Mouse (Mus musculus): ENCODE results near the gene Stard3.
A peak's percentile ranks its signal among the peaks of the same experiment; 100 is the strongest.

The Stard3 gene

DNA sequence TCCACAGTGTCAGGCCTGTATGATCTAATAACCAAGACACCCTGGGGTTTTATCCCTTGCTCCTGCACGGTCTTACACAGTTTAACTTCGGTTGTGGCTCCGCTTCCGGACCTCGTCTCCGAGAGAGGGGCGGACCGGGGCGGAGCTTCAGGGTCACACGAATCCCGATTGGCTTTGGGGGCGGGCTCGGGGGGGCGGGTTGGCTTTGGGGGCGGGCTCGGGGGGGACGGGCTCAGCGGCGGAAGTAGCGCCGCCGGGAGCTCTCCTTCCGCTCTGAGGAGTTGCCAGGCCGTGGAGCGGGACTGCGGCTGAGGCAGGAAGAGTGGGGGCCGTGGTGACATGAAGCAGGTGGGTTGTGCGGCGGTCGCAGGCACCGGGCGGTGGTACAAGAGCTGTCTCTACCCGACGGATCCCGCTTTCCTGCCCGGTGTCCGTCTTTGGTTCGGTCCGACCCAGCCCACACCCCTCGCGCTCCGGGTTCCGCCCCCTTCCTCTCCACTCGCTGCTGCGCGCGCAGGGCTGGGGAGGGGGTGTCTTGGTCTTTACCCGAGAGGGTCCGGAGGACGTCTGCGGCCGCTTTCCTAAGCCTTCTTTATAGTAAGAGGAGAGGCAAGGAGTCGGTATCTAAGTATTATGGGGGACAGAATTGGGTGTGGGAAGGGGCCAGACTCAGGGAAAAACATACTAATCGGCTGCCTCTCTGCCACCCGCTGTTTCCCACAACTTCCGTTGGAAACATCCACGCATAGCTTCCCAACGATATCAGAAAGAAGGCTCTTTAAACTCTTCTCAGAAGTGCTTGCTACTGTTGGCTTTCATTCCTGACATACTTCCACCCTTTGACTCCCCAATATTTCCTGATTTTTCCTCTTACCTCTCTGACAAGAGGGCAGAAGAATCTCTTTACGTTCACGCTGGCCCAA is at the start of gene Stard3:
Stard3 (plus strand) TSS at position 208 of the 923 bp plus-strand sequence.
- peak; percentile 93 for DNase-seq (ENCODE audit: low read depth, low spot score)

- peak; percentile 83 for DNase-seq (ENCODE audit: low read depth, low spot score)
Observed at GRCm38 (mm10) chr11:98313790-98314323, 44.3 kb upstream of the Stard3 start.

DNA sequence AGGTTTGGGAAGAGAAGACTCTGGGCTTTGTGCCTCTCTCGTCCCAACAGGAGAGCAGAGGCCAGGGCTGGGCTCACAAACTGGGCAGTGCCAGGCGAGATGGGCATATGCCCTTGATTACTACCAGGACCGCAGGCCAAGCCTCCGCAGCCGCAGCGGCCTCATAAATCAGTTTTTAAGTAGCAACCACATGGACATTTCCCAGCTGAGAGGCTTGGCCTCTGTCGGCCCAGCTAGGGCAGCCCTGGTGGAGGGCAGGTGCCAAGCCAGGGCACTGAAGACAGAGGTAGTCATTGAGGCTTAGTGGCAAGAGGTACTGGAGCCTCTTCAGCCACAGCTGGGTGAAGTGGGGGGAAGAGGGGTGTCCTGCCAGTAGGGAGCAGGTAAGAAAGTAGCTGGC is 40.7 kb upstream of the Stard3 start:
- no peak for DNase-seq (ENCODE audit: low read depth, low spot score)

GRCm38 (mm10) chr11:98318421-98319116 is 39.6 kb upstream of the Stard3 start:
- no peak for DNase-seq (ENCODE audit: low read depth, low spot score)

GRCm38 (mm10) chr11:98319120-98319519 is 39.0 kb upstream of the Stard3 start:
- DNase-seq (ENCODE audit: low read depth, low spot score), result no peak

DNA sequence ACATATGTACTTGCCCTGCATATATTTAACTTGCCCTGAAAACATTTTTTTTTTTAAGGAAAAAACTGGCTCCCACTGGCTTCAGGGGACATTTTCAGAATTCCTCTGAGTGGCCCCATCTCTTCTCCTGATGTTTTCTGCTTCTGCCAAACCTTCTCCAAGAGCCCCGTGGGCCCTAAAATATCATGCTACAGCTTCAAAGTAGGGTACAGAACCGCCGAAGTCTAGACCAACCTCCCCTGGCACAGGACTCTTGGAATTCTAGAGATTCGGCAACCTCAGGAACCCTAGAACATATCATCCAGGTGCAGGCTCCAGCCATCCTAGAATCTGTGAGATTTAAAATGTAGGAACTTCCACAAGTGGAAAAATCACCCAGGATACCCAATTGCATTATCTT is 38.6 kb upstream of the Stard3 start:
- no peak for DNase-seq (ENCODE audit: low read depth, low spot score)

DNA sequence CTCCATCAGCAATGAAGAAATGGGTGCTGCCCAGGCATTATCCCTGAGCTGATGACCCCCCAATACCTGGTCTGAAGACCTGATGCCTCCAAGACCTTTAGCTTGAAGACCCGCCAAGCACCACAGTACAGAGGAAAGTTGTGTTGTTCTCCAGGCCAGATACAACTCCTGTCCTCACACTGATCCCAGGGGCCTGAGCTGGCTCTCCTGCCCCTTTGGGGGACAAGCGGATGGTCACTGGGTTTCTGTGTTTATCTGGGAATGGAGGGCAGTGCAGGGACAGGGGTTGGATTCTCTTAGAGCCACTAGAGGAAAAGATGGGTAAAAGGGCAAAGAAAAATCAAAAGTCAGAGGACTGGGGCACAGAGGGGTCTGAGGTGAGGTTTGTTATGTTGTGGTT is 38.2 kb upstream of the Stard3 start:
- DNase-seq (ENCODE audit: low read depth, low spot score), result no peak

DNA sequence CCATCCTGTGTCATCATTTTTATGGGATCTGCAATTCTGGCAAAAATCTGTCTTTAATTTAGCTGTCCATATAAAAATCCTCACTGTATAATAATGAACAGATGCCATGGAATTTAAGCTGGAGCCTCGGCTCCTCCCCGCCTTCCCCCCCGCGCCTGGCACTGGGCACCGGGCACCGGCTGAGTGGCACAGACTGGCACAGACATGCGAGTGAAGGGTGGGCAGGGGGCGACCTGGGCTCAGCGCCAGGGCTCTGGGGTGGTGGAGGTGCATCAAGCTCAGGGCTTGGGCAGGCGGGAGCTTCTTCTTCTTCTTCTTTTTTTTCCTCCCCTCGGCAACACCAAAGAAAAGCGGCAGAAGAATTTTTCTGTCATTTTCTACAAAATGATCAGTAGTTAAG is 37.8 kb upstream of the Stard3 start:
- no peak for DNase-seq (ENCODE audit: low read depth, low spot score)

DNA sequence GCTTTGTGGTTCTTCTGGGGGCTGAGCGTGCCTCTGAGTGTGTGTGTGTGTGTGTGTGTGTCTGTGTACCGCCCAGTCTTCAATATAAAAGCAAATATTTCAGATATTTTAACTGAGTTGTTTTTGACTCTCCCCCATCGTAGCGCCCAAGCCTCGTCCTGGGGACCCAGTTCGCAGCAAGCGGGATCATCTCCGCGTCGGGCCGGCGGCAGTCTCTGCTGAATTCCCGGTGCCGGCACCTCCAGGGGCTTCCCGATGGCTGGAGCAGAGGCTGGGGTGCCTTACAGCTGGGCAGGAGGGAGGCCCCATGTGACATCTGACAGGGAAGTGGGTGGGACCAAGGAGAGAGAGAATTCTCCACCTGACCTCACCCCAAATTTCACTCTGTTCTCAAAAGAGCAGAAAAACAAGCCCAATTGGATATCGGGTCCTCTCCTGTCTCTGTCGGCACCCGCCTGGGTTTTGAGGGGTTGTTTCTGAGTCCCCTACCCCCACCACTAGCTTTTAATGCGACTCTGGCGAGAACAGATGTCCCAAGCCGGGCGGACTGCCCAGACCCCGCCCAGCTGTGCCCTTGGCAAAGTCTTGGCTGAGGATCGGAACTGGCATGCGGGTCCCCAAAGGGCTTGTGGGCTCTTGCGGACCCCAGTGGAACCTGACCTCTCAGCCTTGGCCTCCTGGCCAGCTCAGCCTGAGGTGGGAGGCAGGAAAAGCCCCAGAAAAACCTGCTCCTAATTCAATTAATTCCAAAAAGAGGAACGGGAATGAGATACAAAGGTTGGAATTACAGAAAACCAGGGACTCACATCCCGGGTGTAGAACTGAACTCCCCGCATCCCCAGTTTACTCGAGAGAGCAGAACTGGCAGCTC is 37.1 kb upstream of the Stard3 start:
- no peak for DNase-seq (ENCODE audit: low read depth, low spot score)

GRCm38 (mm10) chr11:98321677-98322003 is 36.5 kb upstream of the Stard3 start:
- DNase-seq (ENCODE audit: low read depth, low spot score), result no peak

GRCm38 (mm10) chr11:98322159-98322558 is 36.0 kb upstream of the Stard3 start:
- no peak for DNase-seq (ENCODE audit: low read depth, low spot score)

DNA sequence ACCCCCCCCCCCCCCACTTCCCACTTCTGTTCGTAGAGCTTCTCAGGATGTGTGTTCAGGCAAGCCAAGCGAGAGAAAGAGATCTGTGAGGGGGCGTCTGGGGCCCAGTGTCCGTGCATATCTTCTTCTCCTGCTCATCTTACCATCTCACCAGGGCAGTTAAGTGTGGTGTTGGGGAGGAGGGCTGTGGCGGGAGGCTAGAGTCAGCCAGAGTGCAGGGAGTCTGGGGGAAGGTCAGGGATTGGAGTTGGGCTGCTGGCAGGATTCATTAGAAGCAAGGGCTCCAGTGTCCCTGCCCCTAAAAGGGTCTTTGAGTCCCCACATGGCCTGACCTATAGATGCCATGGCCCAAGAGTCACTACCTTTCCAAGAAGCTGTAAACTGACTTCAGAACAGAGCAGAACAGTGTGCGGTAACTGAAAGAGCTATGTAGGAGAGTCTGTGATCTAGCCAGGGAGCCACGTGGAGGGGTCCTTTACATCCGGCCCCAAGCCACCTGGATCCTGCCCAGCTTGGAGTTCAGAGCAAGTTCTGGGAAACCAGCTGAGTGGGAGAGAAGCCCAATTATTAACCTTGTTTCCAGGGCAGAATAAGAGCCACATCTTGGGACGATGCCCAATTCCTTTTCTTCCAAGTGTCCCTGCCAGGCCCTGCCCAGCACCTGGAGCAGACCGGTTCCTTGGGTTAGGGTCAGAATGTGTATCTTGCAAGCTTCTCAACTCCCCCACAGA is 34.9 kb upstream of the Stard3 start:
- no peak for DNase-seq (ENCODE audit: low read depth, low spot score)

GRCm38 (mm10) chr11:98323933-98324332 is 34.2 kb upstream of the Stard3 start:
- DNase-seq (ENCODE audit: low read depth, low spot score), result peak; percentile 58

DNA sequence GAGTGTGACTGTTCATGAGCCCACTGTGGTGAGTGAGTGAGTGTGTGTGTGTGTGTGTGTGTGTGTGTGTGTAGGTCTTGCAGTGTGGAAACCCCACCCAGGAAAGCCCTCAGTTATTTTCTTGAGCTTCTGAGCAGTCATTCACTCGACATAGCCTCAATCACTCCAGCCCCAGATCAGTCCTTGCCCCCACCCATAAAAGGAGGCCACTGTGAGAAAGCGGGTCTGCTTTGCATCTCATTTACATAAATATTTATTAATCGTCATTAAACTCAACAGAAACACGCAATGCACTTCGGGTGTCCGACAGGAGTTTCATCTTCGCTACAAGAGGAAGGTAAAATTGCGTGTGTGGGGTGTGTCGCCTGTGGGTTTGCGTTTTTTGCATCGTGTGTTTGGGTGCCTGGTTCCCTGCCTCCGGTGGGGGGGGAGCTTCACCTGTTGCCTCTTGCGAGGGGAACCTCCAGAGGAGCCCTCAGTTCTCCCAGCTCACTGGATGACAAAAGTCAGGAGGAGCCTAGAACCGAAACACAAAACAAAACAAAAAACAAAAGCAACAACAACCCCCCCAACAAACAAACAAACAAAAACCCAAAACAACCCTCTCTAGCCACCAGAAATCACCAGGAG is 32.9 kb upstream of the Stard3 start:
- DNase-seq (ENCODE audit: low read depth, low spot score), result no peak

GRCm38 (mm10) chr11:98325821-98326218 is 32.3 kb upstream of the Stard3 start:
- no peak for DNase-seq (ENCODE audit: low read depth, low spot score)

GRCm38 (mm10) chr11:98326741-98327135 is 31.4 kb upstream of the Stard3 start:
- DNase-seq (ENCODE audit: low read depth, low spot score), result peak; percentile 34

- peak; percentile 71 for DNase-seq (ENCODE audit: low read depth, low spot score)
Observed at GRCm38 (mm10) chr11:98327136-98328030, 30.8 kb upstream of the Stard3 start.

GRCm38 (mm10) chr11:98328031-98328370 is 30.2 kb upstream of the Stard3 start:
- no peak for DNase-seq (ENCODE audit: low read depth, low spot score)

DNA sequence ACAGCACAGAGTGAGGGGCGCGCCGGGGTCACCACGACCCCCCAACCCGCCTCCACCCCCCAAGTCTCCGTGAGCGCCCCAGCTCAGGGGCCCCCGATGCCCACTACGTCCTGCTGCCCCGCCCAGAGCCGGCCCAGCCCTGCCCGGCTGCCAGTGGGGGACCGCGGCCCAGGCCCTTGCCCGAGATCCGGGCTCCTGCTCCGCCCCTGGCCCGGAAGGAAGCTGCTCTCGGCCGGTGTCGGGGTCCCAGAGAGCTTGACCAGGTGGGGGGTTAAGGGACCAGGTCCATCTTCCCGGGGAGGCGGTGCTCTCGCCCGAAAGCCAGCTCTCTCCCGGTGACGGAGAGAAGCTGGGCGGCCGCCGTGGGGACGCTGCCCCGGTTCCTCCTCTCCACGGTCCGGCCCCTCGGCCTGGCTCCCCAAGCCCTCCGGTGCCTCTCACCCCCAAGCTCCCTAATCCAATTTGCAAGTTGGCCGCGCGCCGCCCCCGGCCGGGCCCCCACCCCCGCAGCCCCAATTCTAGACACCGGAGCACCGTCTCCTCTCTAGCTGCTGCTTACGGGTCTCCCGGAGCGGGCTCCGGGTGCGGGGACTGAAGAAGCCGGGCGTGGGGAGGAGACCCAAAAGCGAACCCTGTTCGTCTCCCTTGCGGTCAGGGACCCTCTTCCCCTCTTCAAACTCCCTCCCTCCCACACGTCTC is 29.6 kb upstream of the Stard3 start:
- peak; percentile 44 for DNase-seq (ENCODE audit: low read depth, low spot score)

Data from R1 (cell line).